Mouse (Mus musculus) left cerebral cortex, adult 8-10 months (tissue): ENCODE results near the gene Rrp1. TPM values are rescaled to one million over a fixed set of nuclear protein-coding genes. Genes with fewer than 3 reads are reported as not detected.

Experiments used
- DNase-seq, 2 experiments: peaks; one replicate each; pipeline ENCODE4 v3.0.0; 2022; ENCODE audit warnings: low spot score in 2 of 2
- microRNA-seq, 2 experiments: library from miRNA; unstranded; fragments of <30 nt; microRNA quantifications; one replicate each; pipeline ENCODE4 v1.2.0; 2022
- total RNA-seq, 4 experiments: library from RNA; stranded (reverse); gene quantifications; 2 replicates each; pipeline ENCODE4 v1.2.4; 2022

Gene Rrp1
- total RNA-seq, 4 experiments from 2014 or later = 348 to 374 (median 360) TPM

DNA sequence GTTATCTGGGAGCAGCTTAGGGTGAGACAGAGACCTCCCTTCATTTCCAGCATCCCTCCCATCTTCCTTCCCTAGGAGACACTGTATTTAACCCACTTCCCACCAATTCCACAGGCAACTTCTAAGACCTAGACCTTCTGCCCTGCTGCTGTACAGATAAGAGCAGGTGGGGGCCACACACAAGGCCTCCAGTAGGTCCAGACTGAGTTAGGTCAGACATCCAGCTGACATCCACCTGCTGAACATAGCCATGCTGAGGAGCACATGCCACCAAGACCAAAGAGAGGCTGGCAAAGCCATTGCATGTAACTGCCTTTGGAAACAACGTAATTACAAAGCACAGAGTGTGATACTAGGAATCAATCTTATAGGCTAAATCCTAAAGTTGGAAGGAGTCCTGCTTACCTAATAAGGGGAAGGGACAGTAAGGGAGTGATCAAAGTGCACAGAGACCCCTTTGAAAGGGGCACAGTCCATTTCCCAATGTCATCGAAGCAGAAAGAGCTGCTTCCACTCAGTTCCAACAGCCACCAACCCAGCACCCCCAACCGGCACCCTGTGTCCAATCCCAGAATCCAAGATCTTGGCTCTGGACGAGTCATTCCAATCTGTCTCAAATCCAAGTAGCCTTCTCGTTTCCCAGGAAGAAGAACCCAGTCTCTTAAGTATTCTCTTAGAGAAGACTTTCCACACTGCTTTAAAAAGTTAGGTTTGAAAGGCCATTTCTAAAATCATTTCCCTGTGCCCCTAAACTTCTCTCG lies 61.9 kb downstream of the Rrp1 start:
- no peak for DNase-seq

Small RNA genes lying within 50 kb of the gene (microRNA-seq; reads per million reads assigned to microRNA genes)
- gene Mir6410 = 0 reads per million in 2 experiments
- gene Mir6907 = 2.3 to 3.5 reads per million in 2 experiments
- gene Mir6908 = 0.21 to 1.1 reads per million in 2 experiments

Other genes starting within 250 kb of the Rrp1 start
- 100 to 1,000 TPM; 105 to 120 (median 117) TPM for gene D10Jhu81e, start 243.3 kb downstream of the Rrp1 start, total RNA-seq
- gene Pwp2, start 227.9 kb downstream of the Rrp1 start, total RNA-seq = 10 to 100 TPM; 17.5 to 20.3 (median 19.2) TPM
- 10 to 100 TPM; 84.2 to 91.1 (median 87.7) TPM for gene Trappc10, start 168.4 kb downstream of the Rrp1 start, total RNA-seq
- 100 to 1,000 TPM; 218 to 243 (median 229) TPM for gene Agpat3, start 60.6 kb downstream of the Rrp1 start, total RNA-seq
- gene Cstb, start 12.6 kb upstream of the Rrp1 start, total RNA-seq = 10 to 100 TPM; 36.8 to 51.7 (median 40.6) TPM
- 100 to 1,000 TPM; 131 to 143 (median 137) TPM for gene Pdxk, start 51.9 kb upstream of the Rrp1 start, total RNA-seq
- not detected for gene Olfr1358, start 104.4 kb upstream of the Rrp1 start, total RNA-seq
- 10 to 100 TPM; 30.3 to 49.3 (median 39.8) TPM for gene Ilvbl, start 161.3 kb upstream of the Rrp1 start, total RNA-seq
- gene Syde1, start 178.9 kb upstream of the Rrp1 start, total RNA-seq = 10 to 100 TPM in 1 of 4 experiments, 1 to 10 TPM in 3; 9.0 to 10.4 (median 9.3) TPM
- gene Olfr1357, start 205.0 kb upstream of the Rrp1 start, total RNA-seq = not detected